Mouse (Mus musculus): Measurements from ENCODE around the gene Large1.

DNA sequence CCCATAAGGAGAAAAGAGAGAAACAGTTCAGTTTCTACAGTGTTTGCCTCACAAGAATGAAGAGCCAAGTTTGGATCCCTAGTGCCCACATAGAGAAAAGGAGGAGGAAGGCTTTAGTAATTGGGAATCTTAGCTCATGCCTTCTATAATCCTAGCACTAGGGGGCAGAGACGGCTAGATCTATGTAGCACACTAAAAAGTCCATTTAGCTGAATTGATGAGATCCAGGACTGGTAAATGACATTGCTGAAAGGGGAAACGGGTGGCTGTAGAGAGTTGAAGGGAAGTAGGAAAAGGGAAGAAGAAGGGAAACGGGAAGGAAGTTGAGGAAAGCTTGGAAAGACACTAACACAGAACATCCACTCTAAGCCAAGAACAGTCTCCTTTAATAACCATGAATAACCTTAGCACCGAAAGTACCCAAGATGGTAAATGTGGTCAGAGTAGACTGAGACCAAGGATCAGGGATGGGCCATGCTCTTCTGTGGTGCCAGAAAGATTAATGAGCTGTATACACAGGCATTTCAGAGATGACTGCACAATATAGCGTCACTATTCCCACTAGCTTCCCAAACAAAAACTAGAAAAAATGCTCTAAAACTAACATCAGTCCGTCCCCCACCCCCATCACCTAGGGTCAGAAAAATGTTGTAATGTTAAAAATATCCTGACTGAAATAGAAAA lies 119.8 kb downstream of the Large1 start:
- TF ChIP-seq POLR2A (IDR thresholded peaks at IDR 0.05; ENCODE audit: borderline replicate concordance, low read depth, low read length): no peak
- TF ChIP-seq CTCF (IDR thresholded peaks at IDR 0.05; ENCODE audit: low read depth, low read length): no peak

Data from bone marrow macrophage, adult 2 months (primary cell).